Mouse (Mus musculus): ENCODE data around the gene Mettl7a3.

DNA sequence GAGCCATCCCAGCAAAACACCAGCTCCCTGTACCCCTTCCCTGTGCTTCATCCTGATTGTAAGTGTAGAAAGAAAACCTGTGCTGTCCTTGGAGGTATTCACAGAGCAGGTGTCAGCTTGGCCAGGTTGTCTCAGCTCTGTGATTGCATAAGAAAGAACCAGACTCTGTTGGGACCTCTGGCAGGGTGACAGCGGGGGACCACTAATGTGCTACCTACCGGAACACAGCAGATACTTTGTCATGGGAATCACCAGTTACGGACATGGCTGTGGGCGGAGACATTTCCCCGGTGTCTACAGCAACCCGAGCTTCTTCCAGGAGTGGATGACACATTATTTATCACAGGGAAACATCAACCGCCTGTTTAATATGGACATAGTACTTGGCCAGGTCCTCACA, 42.4 kb upstream of the Mettl7a3 start:
- TF ChIP-seq HCFC1 (IDR thresholded peaks at IDR 0.05; ENCODE audit: low read depth, low read length) (no peak), CTCF (conservative IDR thresholded peaks at IDR 0.05 in 1 of 2, IDR thresholded peaks at IDR 0.05 in 1 of 2; ENCODE audit: low read depth in 2 of 2, low read length in 2 of 2) (no peak), ZC3H11A (IDR thresholded peaks at IDR 0.05; ENCODE audit: low read depth, low read length) (no peak), POLR2A (IDR thresholded peaks at IDR 0.05; ENCODE audit: low read depth, low read length) (no peak), POLR2AphosphoS2 (IDR thresholded peaks at IDR 0.05; ENCODE audit: low read depth, low read length) (no peak), RCOR1 (conservative IDR thresholded peaks at IDR 0.05; ENCODE audit: low read depth, low read length) (no peak), ZMIZ1 (IDR thresholded peaks at IDR 0.05; ENCODE audit: low read depth, low read length) (no peak), ZNF384 (IDR thresholded peaks at IDR 0.05; ENCODE audit: low read depth, low read length) (no peak), SIN3A (IDR thresholded peaks at IDR 0.05; ENCODE audit: low read length) (no peak), TCF12 (IDR thresholded peaks at IDR 0.05; ENCODE audit: low read depth, low read length) (no peak), ETS1 (conservative IDR thresholded peaks at IDR 0.05; ENCODE audit: low read depth, low read length) (no peak)

All from CH12.LX (cell line).